Mouse (Mus musculus) splenic B cell, adult 2 months (primary cell): ENCODE data around the gene Crybb1.
A peak's percentile ranks its signal among the peaks of the same experiment; 100 is the strongest.

Experiments used
- DNase-seq: peaks from one replicate; pipeline ENCODE4 v3.0.0-alpha.2; 2011; ENCODE audit warnings: low read depth, low spot score
- H3K27me3 ChIP-seq: 2 replicates; pipeline ENCODE4 v1.6.1; 2012; ENCODE audit warnings: mild to moderate bottlenecking, low read length, moderate library complexity, mixed read lengths; ENCODE audit not compliant: control insufficient read depth, poor library complexity, insufficient read depth, severe bottlenecking
- H3K36me3 ChIP-seq: 2 replicates; pipeline ENCODE4 v1.6.1; 2012; ENCODE audit warnings: mild to moderate bottlenecking, low read length, moderate library complexity, mixed read lengths; ENCODE audit not compliant: control insufficient read depth, poor library complexity, insufficient read depth, severe bottlenecking

Gene Crybb1

DNA sequence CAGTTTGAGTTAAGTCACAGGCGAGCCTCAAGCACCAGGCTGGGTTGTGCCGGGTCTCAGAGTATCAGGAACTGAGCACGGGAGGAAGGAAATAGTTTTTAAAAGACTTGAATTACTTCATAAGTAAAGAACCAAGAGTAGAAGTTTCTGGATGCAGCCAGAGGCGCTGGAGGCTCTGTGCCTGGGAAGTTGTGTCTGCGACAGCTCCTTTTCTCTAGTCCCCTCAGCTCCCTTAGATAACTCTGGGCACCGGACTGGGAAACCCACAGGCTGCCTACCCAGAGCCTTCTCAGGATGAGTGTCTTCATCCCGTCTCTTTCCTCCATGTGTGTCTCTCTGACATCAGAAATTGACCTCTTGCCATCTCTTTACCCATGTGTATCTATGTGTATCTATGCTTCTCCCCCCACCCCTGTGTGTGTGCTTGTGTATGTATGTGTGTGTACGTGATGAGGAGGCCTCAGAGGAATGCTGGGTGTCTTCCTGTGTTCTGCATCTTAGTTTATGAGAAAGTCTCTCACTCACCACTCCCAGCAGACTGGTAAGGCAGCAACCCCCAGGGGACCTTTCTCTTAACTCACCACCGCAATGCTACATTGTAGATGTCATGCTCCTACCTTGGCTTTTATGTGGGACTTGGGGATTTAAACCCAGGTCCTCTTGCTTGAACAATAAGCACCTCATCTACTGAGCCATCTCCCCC, 27.3 kb downstream of the Crybb1 start:
- Histone ChIP-seq H3K27me3 (no peaks in the 10 kb centered on the region), H3K36me3 (0 out of 2 replicates have a peak, but pooled peaks cover 1% of the 10 kb centered on the region)
- peak; percentile 65 for DNase-seq

DNA sequence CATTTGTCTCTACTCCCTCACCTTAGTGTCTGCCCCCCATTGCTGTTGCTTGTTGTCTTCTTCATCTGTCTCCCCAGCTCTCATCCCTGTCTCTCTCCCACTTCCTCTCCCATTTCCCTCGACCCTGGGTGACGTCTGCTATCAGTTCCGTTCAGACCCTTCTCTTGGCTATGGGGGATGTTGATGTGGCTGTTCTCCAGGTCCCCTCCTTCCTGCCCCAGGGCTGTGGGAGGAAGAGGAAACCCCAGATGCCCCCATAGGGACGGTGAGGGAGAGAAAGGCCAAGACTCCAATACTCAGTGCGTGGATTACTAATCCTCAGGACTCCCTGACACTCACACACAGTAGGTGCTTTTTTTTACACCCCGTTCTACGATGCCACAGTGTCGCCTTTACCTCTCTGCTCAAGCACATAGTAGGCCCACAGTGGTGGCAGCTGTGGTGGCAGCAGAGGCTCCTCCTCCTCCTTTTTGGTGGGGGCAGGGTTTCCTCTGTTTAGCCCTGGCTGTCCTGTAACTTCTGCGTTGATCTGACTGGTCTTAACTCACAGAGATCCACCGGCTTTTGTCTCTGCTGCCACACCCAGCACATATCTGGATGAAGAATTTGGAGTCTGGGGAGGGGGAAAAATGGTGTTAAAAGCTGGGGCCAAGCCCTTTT, 28.1 kb downstream of the Crybb1 start:
- Histone ChIP-seq H3K27me3 (no peaks in the 10 kb centered on the region), H3K36me3 (no peaks in the 10 kb centered on the region)
- peak; percentile 47 for DNase-seq

DNA sequence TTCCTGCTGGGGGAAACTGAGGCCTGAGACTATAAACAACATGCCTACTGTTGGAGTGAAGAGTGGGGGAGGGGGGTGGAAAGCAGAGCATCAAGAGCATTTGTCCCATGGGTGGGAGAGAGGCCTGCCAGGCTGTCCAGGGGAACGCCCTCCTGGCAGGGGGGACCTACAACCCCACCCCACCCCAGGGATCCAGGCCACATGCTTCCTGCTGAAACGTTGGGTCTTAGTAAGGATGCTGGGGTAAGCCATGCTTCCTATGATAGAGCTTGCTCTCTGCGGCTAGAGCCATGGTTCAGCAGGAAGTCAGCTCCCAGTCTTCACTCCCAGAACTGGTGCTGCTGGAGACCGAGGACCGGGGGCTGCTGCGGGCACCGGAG, 28.6 kb downstream of the Crybb1 start:
- no peaks in the 10 kb centered on the region for H3K27me3 ChIP-seq
- no peaks in the 10 kb centered on the region for H3K36me3 ChIP-seq
- no peak for DNase-seq

DNA sequence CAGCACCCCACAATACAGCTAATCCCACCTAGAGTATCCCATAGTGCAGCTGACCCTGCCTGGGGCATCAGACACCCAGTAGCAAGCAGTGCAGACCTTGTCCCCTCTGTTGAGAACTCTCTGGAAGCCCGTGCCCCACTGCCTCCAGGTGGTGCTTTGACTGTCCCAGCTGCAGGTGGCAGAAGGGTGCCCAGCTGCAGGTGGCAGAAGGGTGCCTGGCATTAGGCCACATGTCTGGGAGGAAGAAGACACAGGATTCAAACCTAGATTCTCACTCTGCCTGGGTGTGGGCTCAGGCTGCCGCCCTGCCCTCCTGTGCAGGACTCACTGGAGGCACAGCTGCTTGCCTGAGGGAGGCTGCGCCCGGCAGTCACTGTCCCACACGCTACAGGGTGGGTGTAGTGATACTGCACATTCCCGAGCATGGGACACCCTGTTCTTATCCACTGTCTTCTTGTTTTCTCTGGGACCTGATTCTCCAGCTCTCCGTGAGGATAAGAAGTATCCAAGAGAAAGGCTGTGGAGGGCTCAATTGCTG, 30.0 kb downstream of the Crybb1 start:
- Histone ChIP-seq H3K36me3 (no peaks in the 10 kb centered on the region), H3K27me3 (no peaks in the 10 kb centered on the region)
- DNase-seq = peak; percentile 51

DNA sequence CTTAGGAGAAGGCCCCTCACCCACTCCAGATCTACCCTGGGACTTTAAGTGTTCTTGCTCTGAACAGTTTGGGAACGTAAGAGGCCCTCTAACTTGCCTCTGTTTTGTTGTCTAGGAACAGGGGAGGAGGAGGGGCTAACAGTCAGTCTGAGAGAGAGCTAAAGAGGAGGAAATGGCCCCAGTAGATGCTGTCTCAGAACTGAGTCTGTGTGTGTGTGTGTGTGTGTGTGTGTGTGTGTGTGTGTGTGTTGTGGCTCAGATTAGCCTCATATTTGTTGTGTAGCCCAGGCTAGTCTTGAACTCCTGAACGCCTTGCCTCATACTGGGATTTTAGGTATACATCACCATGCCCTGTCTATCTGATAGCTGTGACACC, 31.0 kb downstream of the Crybb1 start:
- peak; percentile 65 for DNase-seq
- no peaks in the 10 kb centered on the region for H3K36me3 ChIP-seq
- no peaks in the 10 kb centered on the region for H3K27me3 ChIP-seq

DNA sequence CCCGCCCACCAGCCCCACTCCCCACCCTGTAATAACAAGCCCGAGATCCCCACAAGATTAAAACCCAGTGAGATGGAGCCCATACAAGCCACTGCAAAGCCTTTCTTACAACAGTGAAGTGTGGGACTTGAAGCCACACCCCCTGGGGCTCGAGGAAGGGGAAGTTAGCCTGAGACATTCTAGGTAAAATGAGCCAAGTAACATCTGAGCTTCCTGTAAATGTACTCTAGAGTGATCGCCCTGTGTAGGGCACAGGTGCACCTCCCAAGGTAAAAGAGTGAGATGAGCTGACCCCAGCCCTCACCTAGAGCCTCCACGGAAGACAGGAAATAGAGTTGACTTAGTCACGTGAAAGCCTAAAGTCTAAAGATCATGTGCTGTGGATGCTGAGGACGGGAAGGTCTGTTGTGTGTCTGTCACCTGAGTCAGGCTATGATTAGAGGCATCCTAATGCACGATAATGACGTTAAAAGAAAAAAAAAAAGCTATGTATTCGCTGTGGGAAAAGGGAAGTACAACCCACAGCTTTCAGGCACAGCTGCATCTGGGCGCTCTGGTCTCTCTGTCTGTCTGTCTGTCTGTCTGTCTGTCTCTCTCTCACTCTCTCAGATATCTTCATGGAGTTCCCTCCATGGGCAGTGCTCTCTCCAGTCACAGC, 31.5 kb downstream of the Crybb1 start:
- Histone ChIP-seq H3K36me3 (no peaks in the 10 kb centered on the region), H3K27me3 (no peaks in the 10 kb centered on the region)
- DNase-seq = peak; percentile 90

DNA sequence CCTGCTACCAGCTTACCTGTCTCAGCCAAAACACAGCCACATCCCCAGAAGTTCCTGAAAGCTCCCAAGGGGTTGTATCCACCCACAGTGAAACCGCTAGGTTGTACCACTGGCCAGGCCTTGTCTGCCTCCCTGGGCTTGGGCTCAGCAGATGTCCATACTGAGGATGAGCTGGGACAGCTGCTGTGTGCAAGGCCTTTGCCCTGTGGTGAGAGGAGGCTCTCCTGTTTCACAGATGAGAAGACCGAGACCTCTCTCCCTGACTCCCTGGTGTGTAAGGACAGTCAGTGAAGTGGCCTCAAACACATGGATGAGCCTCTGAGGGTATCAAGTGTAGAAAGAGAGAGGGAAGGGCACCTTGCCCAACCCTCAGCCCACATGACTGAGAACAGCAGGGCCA, 32.0 kb downstream of the Crybb1 start:
- no peak for DNase-seq
- H3K36me3 ChIP-seq = no peaks in the 10 kb centered on the region
- no peaks in the 10 kb centered on the region for H3K27me3 ChIP-seq

DNA sequence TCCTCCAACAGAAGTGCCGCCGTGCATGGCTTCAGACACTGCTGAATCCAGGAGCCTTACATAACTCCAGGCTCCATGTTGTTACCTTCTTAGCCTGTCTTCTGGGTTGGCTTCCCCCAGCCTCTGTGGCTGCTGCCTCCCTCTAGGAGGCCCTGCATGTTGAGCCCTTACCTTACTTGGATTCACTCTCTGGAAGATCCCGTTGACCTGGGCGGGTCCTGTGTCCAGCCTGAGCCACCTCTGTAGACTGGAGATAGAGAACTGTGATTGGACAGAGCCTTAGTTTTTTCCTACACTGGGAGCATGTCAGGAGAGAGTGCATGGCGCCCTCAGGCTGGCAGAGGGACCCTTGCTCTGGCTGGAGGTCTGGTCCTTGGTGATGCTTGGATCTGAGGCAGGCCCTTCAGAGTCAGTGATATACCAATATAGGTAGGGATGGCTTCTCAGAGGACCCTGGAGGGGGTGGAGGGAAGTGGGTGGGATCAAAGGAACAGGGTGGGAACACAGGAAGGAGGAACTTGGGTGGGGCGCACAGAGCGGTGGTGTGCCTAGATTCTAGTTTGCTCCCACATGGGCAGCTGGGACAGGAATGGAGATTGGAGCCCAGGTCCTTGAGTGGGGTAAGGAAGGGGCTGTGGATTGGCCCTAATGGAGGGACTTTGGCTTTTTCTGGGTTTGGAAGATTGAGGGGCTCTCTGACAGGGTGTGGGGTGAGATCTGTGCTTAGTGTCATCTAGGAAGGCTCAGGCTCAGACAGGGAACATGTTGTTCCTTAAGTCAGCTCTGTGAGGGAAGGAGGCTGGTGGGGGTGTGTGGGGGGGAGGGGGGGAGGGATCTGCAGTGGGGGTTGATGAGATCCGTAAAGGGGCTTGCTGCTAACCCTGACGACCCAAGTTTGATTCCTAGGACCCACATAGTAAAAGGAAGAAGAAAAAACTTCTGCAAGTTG, 32.9 kb downstream of the Crybb1 start:
- Histone ChIP-seq H3K27me3 (no peaks in the 10 kb centered on the region), H3K36me3 (no peaks in the 10 kb centered on the region)
- no peak for DNase-seq

DNA sequence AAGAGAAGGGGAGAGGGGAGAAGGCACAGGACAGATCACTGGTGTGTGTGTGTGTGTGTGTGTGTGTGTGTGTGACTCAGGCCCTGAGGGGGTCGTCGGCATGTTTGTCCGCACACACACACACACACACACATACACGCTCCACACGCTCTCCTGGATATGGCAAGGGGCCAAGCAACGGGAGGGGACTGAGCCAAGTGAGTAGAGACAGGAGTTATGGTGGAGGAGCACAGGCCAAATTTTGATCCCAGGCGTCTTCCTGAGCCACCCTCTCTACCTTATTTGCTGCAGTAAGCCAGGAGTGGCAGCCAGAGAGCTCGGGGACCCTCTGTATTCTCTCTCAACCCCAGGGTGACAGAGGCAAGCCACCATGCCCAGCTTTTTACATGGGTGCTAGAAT, 33.6 kb downstream of the Crybb1 start:
- no peak for DNase-seq
- no peaks in the 10 kb centered on the region for H3K36me3 ChIP-seq
- no peaks in the 10 kb centered on the region for H3K27me3 ChIP-seq

DNA sequence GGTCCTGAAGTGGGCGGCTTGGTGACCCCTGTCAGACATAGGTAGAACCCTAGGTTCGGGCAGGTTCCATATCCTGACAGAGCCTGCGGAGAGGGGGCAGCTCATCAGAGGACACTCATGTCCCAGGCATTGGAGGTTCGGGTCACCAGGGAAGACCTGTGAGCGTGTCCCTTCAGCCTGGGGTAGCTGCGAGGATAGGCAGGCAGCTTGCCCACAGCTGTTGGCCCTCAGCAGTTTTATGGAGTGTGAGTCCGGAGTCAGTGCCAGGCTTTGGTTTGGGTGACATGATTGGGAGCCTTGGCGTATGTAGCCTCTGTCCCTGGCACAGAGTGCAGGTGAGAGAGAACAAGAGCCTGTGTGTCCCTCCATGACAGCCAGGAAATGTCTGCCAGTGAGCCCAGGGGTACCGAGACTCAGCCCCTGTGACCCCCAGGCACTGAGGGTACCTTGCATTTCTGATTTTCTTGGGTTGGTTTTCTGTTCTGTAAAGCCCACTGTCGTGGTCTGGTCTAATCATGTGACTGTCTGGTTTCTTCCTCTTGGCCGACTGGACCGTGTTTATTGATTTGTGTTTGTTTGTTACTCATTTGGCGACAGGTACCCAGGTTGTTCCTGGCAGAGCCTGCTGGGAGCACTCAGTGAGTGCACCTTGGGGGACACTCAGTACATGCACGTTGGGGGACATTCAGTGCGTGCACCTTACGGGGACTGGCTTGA, 34.4 kb downstream of the Crybb1 start:
- Histone ChIP-seq H3K27me3 (no peaks in the 10 kb centered on the region), H3K36me3 (no peaks in the 10 kb centered on the region)
- no peak for DNase-seq

DNA sequence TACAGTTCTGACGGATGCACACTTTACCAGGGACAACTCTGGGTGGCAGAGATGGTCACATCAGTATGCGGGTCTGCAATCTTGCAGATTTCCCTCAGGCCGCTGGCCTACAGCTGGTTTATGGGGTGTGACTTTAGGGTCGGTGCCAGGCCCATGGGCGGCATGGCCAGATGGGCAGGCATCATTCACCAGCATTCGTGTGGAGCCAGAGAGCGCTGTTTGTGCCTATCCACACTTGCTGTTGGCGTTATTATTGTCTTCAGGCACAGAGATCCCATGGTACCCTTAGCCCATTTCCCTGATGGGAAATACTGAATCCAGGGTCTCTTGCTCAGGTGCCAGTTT, 34.9 kb downstream of the Crybb1 start:
- no peaks in the 10 kb centered on the region for H3K27me3 ChIP-seq
- no peaks in the 10 kb centered on the region for H3K36me3 ChIP-seq
- DNase-seq = no peak

DNA sequence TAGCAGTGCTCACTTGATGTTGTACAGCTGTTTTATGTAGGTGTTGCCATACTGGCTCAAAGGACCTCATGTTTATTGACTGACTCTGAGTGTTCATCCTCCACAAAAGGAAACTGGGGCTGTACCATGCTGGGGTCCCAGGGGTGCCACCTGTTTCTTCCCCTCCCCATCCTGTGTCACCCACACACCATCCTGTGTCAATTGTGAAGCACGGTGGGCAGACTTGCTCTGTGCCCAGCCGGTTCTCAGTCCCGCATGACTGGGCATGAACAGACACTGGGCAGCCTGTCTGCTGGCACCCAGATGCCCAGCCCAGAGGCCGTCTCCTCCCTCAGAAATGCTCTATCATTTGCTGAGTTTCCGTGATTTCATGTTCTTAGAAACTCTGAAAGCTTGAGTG, 36.3 kb downstream of the Crybb1 start:
- peak; percentile 78 for DNase-seq
- Histone ChIP-seq H3K36me3 (no peaks in the 10 kb centered on the region), H3K27me3 (no peaks in the 10 kb centered on the region)

DNA sequence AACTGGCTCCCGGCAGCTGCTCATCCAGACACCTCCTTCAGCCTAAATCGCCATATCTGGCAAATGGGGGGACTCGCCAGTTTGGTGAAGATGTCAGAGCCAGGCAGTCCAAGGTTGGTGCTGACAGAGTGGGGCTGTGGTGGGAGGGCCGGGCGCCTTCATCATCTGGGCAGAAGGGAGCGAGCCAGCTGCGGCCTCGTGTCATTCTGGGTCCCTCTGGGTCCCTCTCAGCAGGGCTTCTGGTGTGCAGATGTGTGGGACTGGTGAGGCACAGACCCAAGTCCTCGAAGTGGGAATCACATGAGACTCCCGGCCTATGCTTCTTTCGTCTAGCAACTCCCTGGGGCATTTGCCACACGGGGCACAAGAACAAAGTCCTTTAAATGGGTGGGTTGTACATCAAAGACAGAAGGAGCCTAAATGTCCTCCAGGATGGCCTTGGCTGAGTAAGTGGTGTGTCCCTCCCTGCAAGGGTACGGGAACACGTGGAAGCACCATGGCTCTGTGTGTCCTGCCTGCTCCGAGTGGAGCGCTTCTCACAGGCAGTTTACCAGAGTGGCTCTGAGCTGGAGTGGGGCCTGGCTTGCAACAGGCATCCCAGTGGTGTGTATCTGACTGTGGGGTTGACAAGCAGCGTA, 36.8 kb downstream of the Crybb1 start:
- H3K27me3 ChIP-seq = no peaks in the 10 kb centered on the region
- DNase-seq = peak; percentile 24
- H3K36me3 ChIP-seq = no peaks in the 10 kb centered on the region

DNA sequence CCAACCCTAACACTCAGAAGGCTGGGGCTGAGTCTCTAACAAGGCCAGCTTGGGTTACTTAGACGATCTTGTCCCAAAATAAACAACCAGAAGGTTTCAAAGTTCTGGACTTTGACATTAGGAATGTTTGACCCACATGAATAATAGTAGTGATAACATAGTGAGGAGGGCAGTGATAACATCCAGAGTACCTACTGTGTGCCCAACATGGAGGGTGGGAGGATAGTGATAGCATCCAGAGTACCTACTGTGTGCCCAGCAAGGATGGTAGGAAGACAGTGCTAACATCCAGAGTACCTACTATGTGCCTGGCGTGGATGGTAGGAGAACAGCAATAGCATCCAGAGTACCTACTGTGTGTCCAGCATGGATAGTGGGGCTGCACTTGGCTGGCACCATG, 38.2 kb downstream of the Crybb1 start:
- Histone ChIP-seq H3K36me3 (no peaks in the 10 kb centered on the region), H3K27me3 (no peaks in the 10 kb centered on the region)
- no peak for DNase-seq
